Mouse (Mus musculus): ENCODE data around the gene Wnt7b. TPM values are rescaled to one million over a fixed set of nuclear protein-coding genes. Genes with fewer than 3 reads are reported as not detected.
A peak's percentile ranks its signal among the peaks of the same experiment; 100 is the strongest.

Gene Wnt7b
- polyA plus RNA-seq, 1 experiment from 2014 or later, result 47.2 TPM

- H3K27me3 ChIP-seq, result peaks cover 83% of the 10 kb centered on the region
- peak overlapping the region; percentile 77 for H3K9ac ChIP-seq
- peaks cover 93% of the 10 kb centered on the region for H3K4me1 ChIP-seq (replicated peaks)
- no peaks in the 10 kb centered on the region for H3K36me3 ChIP-seq
- ATAC-seq (ENCODE audit: low FRiP score), result peak; percentile 40; the same call in 1 of the 2 replicates
- 1% methylated on average over 50 of the region's 54 CpGs for WGBS
- H3K4me2 ChIP-seq, result peak overlapping the region; percentile 100
- H3K9me3 ChIP-seq, result no peaks in the 10 kb centered on the region
- H3K27ac ChIP-seq, result peak overlapping the region; percentile 46
- peak overlapping the region; percentile 73 for H3K4me3 ChIP-seq
Observed at GRCm38 (mm10) chr15:85577583-85578460, 4.5 kb downstream of the Wnt7b start.

- Histone ChIP-seq H3K4me2 (peak overlapping the region; percentile 100), H3K27me3 (peaks cover 73% of the 10 kb centered on the region), H3K9me3 (no peaks in the 10 kb centered on the region), H3K4me1 (replicated peaks) (peaks cover 87% of the 10 kb centered on the region), H3K27ac (peak overlapping the region; percentile 69), H3K4me3 (peak overlapping the region; percentile 73), H3K36me3 (no peaks in the 10 kb centered on the region), H3K9ac (peak overlapping the region; percentile 77)
- WGBS, result under 1% methylated on average over 61 of the region's 61 CpGs
- ATAC-seq (ENCODE audit: low FRiP score), result 0 out of 2 replicates have a peak, but pooled peaks have one; percentile 36
Observed at GRCm38 (mm10) chr15:85576511-85577440, 5.5 kb downstream of the Wnt7b start.

GRCm38 (mm10) chr15:85576110-85576509, 6.2 kb downstream of the Wnt7b start:
- H3K36me3 ChIP-seq, result no peaks in the 10 kb centered on the region
- under 1% methylated on average over 20 of the region's 20 CpGs for WGBS
- peak overlapping the region; percentile 77 for H3K9ac ChIP-seq
- H3K27me3 ChIP-seq, result peaks cover 66% of the 10 kb centered on the region
- H3K4me3 ChIP-seq, result peak overlapping the region; percentile 73
- H3K4me1 ChIP-seq (replicated peaks), result peaks cover 80% of the 10 kb centered on the region
- no peaks in the 10 kb centered on the region for H3K9me3 ChIP-seq
- H3K27ac ChIP-seq, result peak overlapping the region; percentile 69
- ATAC-seq (ENCODE audit: low FRiP score), result no peak
- peak overlapping the region; percentile 100 for H3K4me2 ChIP-seq

GRCm38 (mm10) chr15:85574558-85574957, 7.7 kb downstream of the Wnt7b start:
- 74% methylated on average over 8 of the region's 8 CpGs for WGBS
- Histone ChIP-seq H3K4me3 (no peak overlapping the region), H3K9ac (0 out of 2 replicates have a peak overlapping the region, but pooled peaks have one; percentile 8), H3K9me3 (no peaks in the 10 kb centered on the region), H3K27me3 (peaks cover 50% of the 10 kb centered on the region), H3K4me1 (replicated peaks) (peaks cover 76% of the 10 kb centered on the region), H3K36me3 (no peaks in the 10 kb centered on the region), H3K4me2 (peak overlapping the region; percentile 100), H3K27ac (no peak overlapping the region)
- no peak for ATAC-seq (ENCODE audit: low FRiP score)

- no peak overlapping the region for H3K27ac ChIP-seq
- H3K9ac ChIP-seq, result no peak overlapping the region
- WGBS, result 66% methylated on average over 5 of the region's 5 CpGs
- no peaks in the 10 kb centered on the region for H3K36me3 ChIP-seq
- H3K27me3 ChIP-seq, result peaks cover 46% of the 10 kb centered on the region
- no peak overlapping the region for H3K4me3 ChIP-seq
- H3K9me3 ChIP-seq, result no peaks in the 10 kb centered on the region
- H3K4me1 ChIP-seq (replicated peaks), result peaks cover 80% of the 10 kb centered on the region
- peak overlapping the region; percentile 100 for H3K4me2 ChIP-seq
- no peak for ATAC-seq (ENCODE audit: low FRiP score)
Observed at GRCm38 (mm10) chr15:85574086-85574485, 8.2 kb downstream of the Wnt7b start.

GRCm38 (mm10) chr15:85572619-85573254, 9.5 kb downstream of the Wnt7b start:
- no peaks in the 10 kb centered on the region for H3K9me3 ChIP-seq
- no peak overlapping the region for H3K4me3 ChIP-seq
- no peak for ATAC-seq (ENCODE audit: low FRiP score)
- no peak overlapping the region for H3K9ac ChIP-seq
- peaks cover 80% of the 10 kb centered on the region for H3K4me1 ChIP-seq (replicated peaks)
- peaks cover 32% of the 10 kb centered on the region for H3K27me3 ChIP-seq
- 21% methylated on average over 8 of the region's 8 CpGs for WGBS
- H3K4me2 ChIP-seq, result 0 out of 2 replicates have a peak overlapping the region, but pooled peaks have one; percentile 15
- H3K36me3 ChIP-seq, result no peaks in the 10 kb centered on the region
- 0 out of 2 replicates have a peak overlapping the region, but pooled peaks have one; percentile 45 for H3K27ac ChIP-seq

- Histone ChIP-seq H3K27ac (peak overlapping the region; percentile 58), H3K4me2 (no peak overlapping the region), H3K4me3 (no peak overlapping the region), H3K4me1 (replicated peaks) (peaks cover 75% of the 10 kb centered on the region), H3K9me3 (no peaks in the 10 kb centered on the region), H3K27me3 (peaks cover 10% of the 10 kb centered on the region), H3K9ac (no peak overlapping the region), H3K36me3 (no peaks in the 10 kb centered on the region)
- 77% methylated on average over 8 of the region's 8 CpGs for WGBS
- no peak for ATAC-seq (ENCODE audit: low FRiP score)
Observed at GRCm38 (mm10) chr15:85569995-85570734, 12.1 kb downstream of the Wnt7b start.

- Histone ChIP-seq H3K4me3 (no peak overlapping the region), H3K4me2 (no peak overlapping the region), H3K9ac (no peak overlapping the region), H3K9me3 (no peaks in the 10 kb centered on the region), H3K36me3 (no peaks in the 10 kb centered on the region), H3K27ac (peak overlapping the region; percentile 58), H3K27me3 (0 out of 2 replicates have a peak, but pooled peaks cover 1% of the 10 kb centered on the region), H3K4me1 (replicated peaks) (peaks cover 75% of the 10 kb centered on the region)
- peak; percentile 11; the same call in 1 of the 2 replicates for ATAC-seq (ENCODE audit: low FRiP score)
- 63% methylated on average over 2 of the region's 2 CpGs for WGBS
Observed at GRCm38 (mm10) chr15:85569167-85569797, 13.0 kb downstream of the Wnt7b start.

- ATAC-seq (ENCODE audit: low FRiP score), result no peak
- 86% methylated on average over 3 of the region's 3 CpGs for WGBS
- H3K27ac ChIP-seq, result no peak overlapping the region
Observed at GRCm38 (mm10) chr15:85568402-85568801, 13.9 kb downstream of the Wnt7b start.

GRCm38 (mm10) chr15:85564966-85565365, 17.3 kb downstream of the Wnt7b start:
- ATAC-seq (ENCODE audit: low FRiP score), result no peak
- 0 out of 2 replicates have a peak, but pooled peaks cover 5% of the 10 kb centered on the region for H3K9me3 ChIP-seq

More at GRCm38 (mm10) chr15:85568402-85568801, 13.9 kb downstream of the Wnt7b start:
- H3K27me3 ChIP-seq, result no peaks in the 10 kb centered on the region
- peaks cover 70% of the 10 kb centered on the region for H3K4me1 ChIP-seq (replicated peaks)
- no peaks in the 10 kb centered on the region for H3K36me3 ChIP-seq
- H3K4me2 ChIP-seq, result no peak overlapping the region
- H3K4me3 ChIP-seq, result no peak overlapping the region
- no peak overlapping the region for H3K9ac ChIP-seq
- no peaks in the 10 kb centered on the region for H3K9me3 ChIP-seq

More at GRCm38 (mm10) chr15:85564966-85565365, 17.3 kb downstream of the Wnt7b start:
- 64% methylated on average over 5 of the region's 5 CpGs for WGBS
- Histone ChIP-seq H3K27me3 (no peaks in the 10 kb centered on the region), H3K4me3 (no peak overlapping the region), H3K9ac (no peak overlapping the region), H3K4me2 (no peak overlapping the region), H3K4me1 (replicated peaks) (peaks cover 52% of the 10 kb centered on the region), H3K27ac (no peak overlapping the region), H3K36me3 (no peaks in the 10 kb centered on the region)

Measured in hindbrain, embryonic 13.5 days (tissue).